Mouse (Mus musculus) stomach, embryonic 15.5 days (tissue): ENCODE data around the gene Cacna2d2. TPM values are rescaled to one million over a fixed set of nuclear protein-coding genes. Genes with fewer than 3 reads are reported as not detected.
A peak's percentile ranks its signal among the peaks of the same experiment; 100 is the strongest.

Source experiments
- ATAC-seq: fragments of 200-750 bp; cut with Nextera tagmentation; 2 replicates; pipeline ENCODE4 v1.8.0; 2017; ENCODE audit warnings: low read depth, moderate number of reproducible peaks, moderate TSS enrichment; ENCODE audit not compliant: insufficient read depth, low FRiP score
- H3K27ac ChIP-seq: fragments of 300-500 bp; sonication (generic); 2 replicates; pipeline ENCODE4 v1.5.1; 2015; ENCODE audit warnings: mild to moderate bottlenecking, inconsistent platforms
- H3K27me3 ChIP-seq: fragments of 300-500 bp; sonication (generic); replicated peaks from 2 replicates; pipeline ENCODE4 v1.6.1; 2015; ENCODE audit warnings: inconsistent platforms
- H3K36me3 ChIP-seq: fragments of 300-500 bp; sonication (generic); 2 replicates; pipeline ENCODE4 v1.6.1; 2015; ENCODE audit warnings: inconsistent platforms
- H3K4me1 ChIP-seq: fragments of 300-500 bp; sonication (generic); 2 replicates; pipeline ENCODE4 v1.6.1; 2015; ENCODE audit warnings: inconsistent platforms
- H3K4me2 ChIP-seq: fragments of 300-500 bp; sonication (generic); 2 replicates; pipeline ENCODE4 v1.6.1; 2015; ENCODE audit warnings: mild to moderate bottlenecking, inconsistent platforms
- H3K4me3 ChIP-seq: fragments of 300-500 bp; sonication (generic); replicated peaks from 2 replicates; pipeline ENCODE4 v1.5.1; 2015; ENCODE audit warnings: inconsistent platforms
- H3K9ac ChIP-seq: fragments of 300-500 bp; sonication (generic); 2 replicates; pipeline ENCODE4 v1.6.1; 2015; ENCODE audit warnings: inconsistent platforms
- H3K9me3 ChIP-seq: fragments of 300-500 bp; sonication (generic); 2 replicates; pipeline ENCODE4 v1.6.1; 2016; ENCODE audit warnings: inconsistent platforms
- WGBS: fragments of 180-500 bp; shearing (Covaris S2); methylation state at CpG from one replicate; pipeline ENCODE4 v1.1.7; 2015; 5-methylcytosine and 5-hydroxymethylcytosine counted together
- polyA plus RNA-seq: library from polyadenylated mRNA; unstranded; fragments of >200 nt; fragmentation: Nextera tagmentation; extraction: Ambion mirVana; gene quantifications from 2 replicates; pipeline ENCODE4 v1.2.1, GENCODE M21; 2015

Gene Cacna2d2
- polyA plus RNA-seq, 1 experiment from 2014 or later: 0.23 TPM

GRCm38 (mm10) chr9:107534408-107535202 is 135.2 kb downstream of the Cacna2d2 start:
- Histone ChIP-seq H3K4me1 (peaks cover 21% of the 10 kb centered on the region), H3K4me3 (peak overlapping the region; percentile 83), H3K27ac (peak overlapping the region; percentile 80), H3K4me2 (peak overlapping the region; percentile 78), H3K27me3 (no peaks in the 10 kb centered on the region), H3K36me3 (peaks cover 21% of the 10 kb centered on the region), H3K9ac (peak overlapping the region; percentile 54), H3K9me3 (no peaks in the 10 kb centered on the region)
- ATAC-seq: peak; percentile 4
- WGBS: under 1% methylated on average over 40 of the region's 40 CpGs

- Histone ChIP-seq H3K9me3 (no peaks in the 10 kb centered on the region), H3K4me1 (peaks cover 39% of the 10 kb centered on the region), H3K4me3 (no peak overlapping the region), H3K4me2 (no peak overlapping the region), H3K27ac (no peak overlapping the region), H3K27me3 (no peaks in the 10 kb centered on the region), H3K36me3 (peaks cover 27% of the 10 kb centered on the region), H3K9ac (no peak overlapping the region)
- WGBS: 89% methylated on average over 7 of the region's 7 CpGs
- no peak for ATAC-seq
Observed at GRCm38 (mm10) chr9:107538231-107538630, 138.8 kb downstream of the Cacna2d2 start.

GRCm38 (mm10) chr9:107538711-107539110 is 139.3 kb downstream of the Cacna2d2 start:
- peaks cover 40% of the 10 kb centered on the region for H3K4me1 ChIP-seq

DNA sequence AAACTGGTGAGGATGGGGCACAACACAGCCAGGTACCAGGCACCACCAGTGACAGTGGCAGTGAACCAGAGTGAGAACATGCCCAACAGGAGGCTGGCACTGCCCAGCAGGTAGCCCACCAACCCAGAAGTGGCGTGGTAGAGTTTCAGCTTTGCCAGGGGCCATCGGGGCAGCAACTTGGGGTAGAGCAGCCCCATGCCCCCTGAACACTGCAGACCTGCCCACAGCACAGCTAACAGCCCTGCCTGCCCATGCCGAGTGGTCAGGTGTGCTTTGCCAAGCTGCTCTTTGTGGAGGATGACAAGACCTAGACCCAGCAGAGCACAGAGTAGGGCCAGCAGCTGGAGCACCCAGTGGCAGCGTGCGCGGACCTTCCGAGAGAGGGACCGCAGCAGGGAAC is 140.5 kb downstream of the Cacna2d2 start:
- Histone ChIP-seq H3K4me3 (no peak overlapping the region), H3K9me3 (no peaks in the 10 kb centered on the region), H3K4me1 (peaks cover 40% of the 10 kb centered on the region), H3K4me2 (no peak overlapping the region), H3K9ac (no peak overlapping the region), H3K27ac (no peak overlapping the region), H3K36me3 (peaks cover 34% of the 10 kb centered on the region), H3K27me3 (no peaks in the 10 kb centered on the region)
- ATAC-seq: no peak
- WGBS: 92% methylated on average over 8 of the region's 8 CpGs

More at GRCm38 (mm10) chr9:107538711-107539110, 139.3 kb downstream of the Cacna2d2 start:
- no peak overlapping the region for H3K4me2 ChIP-seq
- H3K27ac ChIP-seq: no peak overlapping the region
- no peaks in the 10 kb centered on the region for H3K9me3 ChIP-seq
- no peak overlapping the region for H3K9ac ChIP-seq
- H3K27me3 ChIP-seq: no peaks in the 10 kb centered on the region
- 89% methylated on average over 3 of the region's 3 CpGs for WGBS
- no peak overlapping the region for H3K4me3 ChIP-seq
- peaks cover 30% of the 10 kb centered on the region for H3K36me3 ChIP-seq
- ATAC-seq: no peak

- Histone ChIP-seq H3K4me1 (peaks cover 36% of the 10 kb centered on the region), H3K4me3 (no peak overlapping the region), H3K9me3 (no peaks in the 10 kb centered on the region), H3K36me3 (peaks cover 34% of the 10 kb centered on the region), H3K4me2 (no peak overlapping the region; the same call in 1 of the 2 replicates), H3K9ac (no peak overlapping the region), H3K27ac (no peak overlapping the region), H3K27me3 (no peaks in the 10 kb centered on the region)
- WGBS: 62% methylated on average over 4 of the region's 4 CpGs
- ATAC-seq: no peak
Observed at GRCm38 (mm10) chr9:107540420-107540819, 141.0 kb downstream of the Cacna2d2 start.

DNA sequence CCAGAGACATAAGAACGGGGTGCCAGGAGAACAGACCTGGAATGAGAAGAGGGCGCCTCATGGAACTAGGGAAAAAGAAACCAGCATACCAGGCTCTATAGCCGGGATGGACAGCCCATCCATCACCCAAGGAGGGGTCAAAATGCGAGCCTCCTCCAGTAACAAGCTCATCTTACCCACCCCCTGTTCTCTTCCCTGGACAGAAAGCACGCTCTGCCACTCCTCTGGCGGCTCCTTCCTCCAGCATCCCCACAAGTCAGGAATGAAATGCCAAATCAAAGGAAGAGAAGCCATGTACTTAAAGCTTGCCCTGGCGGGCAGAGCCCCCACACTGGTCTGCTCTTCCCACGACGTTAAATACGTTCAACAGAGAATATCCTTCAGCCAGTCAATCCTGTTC is 141.6 kb downstream of the Cacna2d2 start:
- no peak for ATAC-seq
- Histone ChIP-seq H3K4me2 (peak overlapping the region; percentile 90), H3K4me1 (peaks cover 31% of the 10 kb centered on the region), H3K9ac (no peak overlapping the region), H3K27ac (no peak overlapping the region), H3K36me3 (peaks cover 34% of the 10 kb centered on the region), H3K4me3 (peak overlapping the region; percentile 71), H3K9me3 (no peaks in the 10 kb centered on the region), H3K27me3 (no peaks in the 10 kb centered on the region)
- 20% methylated on average over 10 of the region's 10 CpGs for WGBS

DNA sequence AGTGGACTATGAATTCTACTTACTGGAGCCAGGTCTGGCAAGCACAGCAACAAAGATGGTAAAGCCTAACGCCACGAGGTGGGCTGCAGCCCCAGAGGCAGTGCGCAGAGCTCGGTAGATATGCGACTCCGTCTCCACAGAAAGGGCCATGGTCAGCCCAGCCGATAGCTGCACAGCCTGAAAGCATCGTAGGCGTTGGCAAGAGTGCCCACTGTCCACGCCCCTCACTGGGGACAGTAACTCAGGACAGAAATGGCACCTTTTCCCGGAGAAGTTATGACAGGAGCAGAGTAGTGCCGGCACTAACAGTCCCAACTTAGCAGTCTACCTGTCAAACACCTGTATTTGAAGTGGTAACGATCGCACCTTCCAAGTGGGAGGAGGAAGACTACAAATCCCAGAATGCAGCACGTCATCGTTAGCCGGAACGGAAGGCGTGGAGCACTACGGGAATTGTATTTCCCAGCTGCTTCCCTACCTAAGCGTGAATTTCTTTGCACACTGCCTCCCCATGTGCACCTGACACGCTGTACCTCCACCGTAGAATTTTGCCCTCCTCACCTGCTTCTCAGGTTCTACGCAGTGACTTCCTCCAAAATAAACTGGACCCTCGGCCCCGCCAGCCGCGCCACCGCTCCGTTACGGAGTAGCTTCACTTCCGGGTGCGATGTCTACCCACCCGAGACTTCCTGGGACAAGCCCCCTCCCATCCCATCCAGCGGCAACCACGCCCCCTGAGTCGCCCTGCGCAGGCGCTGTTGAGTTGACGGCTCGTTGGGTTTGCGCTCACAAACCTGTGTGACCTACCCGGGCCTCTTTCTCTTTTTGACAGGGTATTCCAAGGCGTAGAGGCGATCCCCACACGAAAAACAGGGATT is 142.3 kb downstream of the Cacna2d2 start, which contains the start of the genes Cyb561d2 and Nprl2:
Gene Cyb561d2 (minus strand): TSS at position 720 of the 878 bp plus-strand sequence.
Gene Nprl2 (plus strand): TSS at position 753 of the 878 bp plus-strand sequence.
- no peaks in the 10 kb centered on the region for H3K9me3 ChIP-seq
- H3K4me3 ChIP-seq: peak within 1 kb of the TSS; percentile 71
- under 1% methylated on average over 46 of the region's 46 CpGs for WGBS
- ATAC-seq: peak; percentile 90
- H3K27me3 ChIP-seq: no peaks in the 10 kb centered on the region
- H3K4me2 ChIP-seq: peak within 1 kb of the TSS; percentile 90
- peaks cover 34% of the 10 kb centered on the region for H3K36me3 ChIP-seq
- peak within 1 kb of the TSS; percentile 53; the same call in 1 of the 2 replicates for H3K9ac ChIP-seq
- H3K27ac ChIP-seq: peak within 1 kb of the TSS; percentile 77
- peaks cover 29% of the 10 kb centered on the region for H3K4me1 ChIP-seq

GRCm38 (mm10) chr9:107542352-107542686 is 142.9 kb downstream of the Cacna2d2 start:
- Histone ChIP-seq H3K27ac (peak overlapping the region; percentile 37; the same call in 1 of the 2 replicates), H3K9me3 (no peaks in the 10 kb centered on the region), H3K4me3 (peak overlapping the region; percentile 71), H3K27me3 (no peaks in the 10 kb centered on the region), H3K4me1 (peaks cover 30% of the 10 kb centered on the region), H3K9ac (peak overlapping the region; percentile 39; the same call in 1 of the 2 replicates), H3K4me2 (peak overlapping the region; percentile 90), H3K36me3 (peaks cover 34% of the 10 kb centered on the region)
- no peak for ATAC-seq
- WGBS: 3% methylated on average over 11 of the region's 11 CpGs

GRCm38 (mm10) chr9:107542721-107543120 is 143.3 kb downstream of the Cacna2d2 start:
- 31% methylated on average over 8 of the region's 8 CpGs for WGBS
- ATAC-seq: no peak
- H3K9ac ChIP-seq: peak overlapping the region; percentile 39; the same call in 1 of the 2 replicates
- H3K27me3 ChIP-seq: no peaks in the 10 kb centered on the region
- H3K9me3 ChIP-seq: no peaks in the 10 kb centered on the region
- H3K27ac ChIP-seq: no peak overlapping the region
- peaks cover 31% of the 10 kb centered on the region for H3K4me1 ChIP-seq
- H3K4me2 ChIP-seq: peak overlapping the region; percentile 90
- peak overlapping the region; percentile 71 for H3K4me3 ChIP-seq
- peaks cover 30% of the 10 kb centered on the region for H3K36me3 ChIP-seq

GRCm38 (mm10) chr9:107543299-107543698 is 143.9 kb downstream of the Cacna2d2 start:
- H3K27me3 ChIP-seq: no peaks in the 10 kb centered on the region
- H3K27ac ChIP-seq: no peak overlapping the region
- no peak overlapping the region for H3K9ac ChIP-seq
- H3K4me2 ChIP-seq: no peak overlapping the region
- H3K36me3 ChIP-seq: peaks cover 25% of the 10 kb centered on the region
- no peaks in the 10 kb centered on the region for H3K9me3 ChIP-seq
- ATAC-seq: no peak
- no peak overlapping the region for H3K4me3 ChIP-seq
- WGBS: 87% methylated on average over 11 of the region's 11 CpGs
- peaks cover 31% of the 10 kb centered on the region for H3K4me1 ChIP-seq

DNA sequence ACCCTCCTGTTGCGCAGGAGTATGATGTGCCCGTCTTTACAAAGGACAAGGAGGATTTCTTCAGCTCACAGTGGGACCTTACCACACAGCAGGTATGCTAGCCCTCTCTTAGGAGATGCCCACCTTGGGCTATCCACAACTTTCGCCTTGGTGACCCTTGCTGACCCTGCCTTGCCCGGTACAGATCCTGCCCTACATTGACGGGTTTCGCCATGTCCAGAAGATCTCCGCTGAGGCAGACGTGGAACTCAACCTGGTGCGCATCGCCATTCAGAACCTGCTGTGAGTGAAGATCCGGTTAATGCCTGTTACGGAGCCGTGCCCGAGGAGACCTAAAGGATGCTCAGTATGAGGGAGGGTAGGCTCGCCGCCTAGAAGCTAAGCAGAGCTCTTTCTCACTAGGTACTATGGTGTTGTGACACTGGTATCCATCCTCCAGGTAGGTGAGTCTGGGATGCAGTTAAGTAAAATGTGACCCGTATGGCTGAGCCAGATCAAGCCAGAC is 144.8 kb downstream of the Cacna2d2 start:
- H3K36me3 ChIP-seq: peaks cover 16% of the 10 kb centered on the region
- no peak overlapping the region for H3K4me3 ChIP-seq
- no peak for ATAC-seq
- WGBS: 94% methylated on average over 17 of the region's 17 CpGs
- no peaks in the 10 kb centered on the region for H3K9me3 ChIP-seq
- no peaks in the 10 kb centered on the region for H3K27me3 ChIP-seq
- H3K4me1 ChIP-seq: peaks cover 31% of the 10 kb centered on the region
- H3K4me2 ChIP-seq: no peak overlapping the region
- no peak overlapping the region for H3K9ac ChIP-seq
- no peak overlapping the region for H3K27ac ChIP-seq
